Mouse (Mus musculus): ENCODE data around the gene Ctso. TPM values are rescaled to one million over a fixed set of nuclear protein-coding genes. Genes with fewer than 3 reads are reported as not detected.
A peak's percentile ranks its signal among the peaks of the same experiment; 100 is the strongest.

Ctso gene
- total and polyA plus RNA-seq, 3 experiments, result 2.3 to 10.3 (median 3.6) TPM

DNA sequence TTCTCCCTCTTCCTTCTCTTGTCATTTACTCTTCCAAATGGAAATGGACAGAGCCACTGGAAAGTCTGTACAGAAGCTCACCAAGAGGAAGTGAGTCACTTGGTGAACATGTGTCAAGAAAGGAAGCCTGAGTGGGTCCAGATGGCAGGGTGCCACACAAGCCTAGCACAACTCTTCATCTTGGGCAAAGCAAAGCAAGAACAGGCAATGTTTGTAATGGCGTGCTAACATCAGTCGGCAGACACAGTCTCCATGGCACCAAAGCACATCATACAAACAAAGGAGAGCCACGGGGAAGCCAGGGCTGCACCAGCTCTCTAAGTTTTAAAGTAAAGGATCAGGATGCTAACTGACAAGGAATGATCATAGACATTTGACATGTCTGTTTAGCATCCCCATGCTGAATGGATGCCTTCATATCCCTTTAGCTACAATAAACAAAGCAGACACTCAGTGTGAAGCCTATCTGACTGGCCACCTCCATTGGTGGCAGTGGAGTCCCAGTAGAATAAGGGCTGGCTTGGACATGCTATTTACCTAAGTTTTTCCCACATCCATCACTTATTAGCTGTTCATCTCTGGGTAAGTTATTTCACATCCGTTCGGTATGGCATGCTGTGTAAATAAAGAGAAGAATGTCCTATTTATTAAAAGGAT is 16.2 kb upstream of the Ctso start:
- no peaks in the 10 kb centered on the region for H3K9me3 ChIP-seq (replicated peaks)
- no peak for ATAC-seq (ENCODE audit: extremely low read depth, insufficient number of reproducible peaks, low FRiP score, poor library complexity, severe bottlenecking)
- H3K36me3 ChIP-seq (replicated peaks), result no peaks in the 10 kb centered on the region
- H3K27me3 ChIP-seq (ENCODE audit: insufficient read depth, low read length), result no peaks in the 10 kb centered on the region
- H3K4me3 ChIP-seq (ENCODE audit: low read depth, low read length), result no peak overlapping the region
- DNase-seq (ENCODE audit: low spot score), result no peak
- H3K4me1 ChIP-seq (ENCODE audit: insufficient read depth, low read depth, low read length), result no peaks in the 10 kb centered on the region
- TF ChIP-seq CTCF (IDR thresholded peaks at IDR 0.05; ENCODE audit: low read depth, low read length) (no peak), GATA2 (IDR thresholded peaks at IDR 0.05; ENCODE audit: borderline replicate concordance, low read depth, low read length) (no peak), GATA1 (IDR thresholded peaks at IDR 0.05; ENCODE audit: borderline replicate concordance, low read length) (no peak), TAL1 (conservative IDR thresholded peaks at IDR 0.05; ENCODE audit: low read depth, low read length) (no peak), POLR2AphosphoS5 (IDR thresholded peaks at IDR 0.05; ENCODE audit: insufficient replicate concordance, low read depth, low read length) (no peak)

DNA sequence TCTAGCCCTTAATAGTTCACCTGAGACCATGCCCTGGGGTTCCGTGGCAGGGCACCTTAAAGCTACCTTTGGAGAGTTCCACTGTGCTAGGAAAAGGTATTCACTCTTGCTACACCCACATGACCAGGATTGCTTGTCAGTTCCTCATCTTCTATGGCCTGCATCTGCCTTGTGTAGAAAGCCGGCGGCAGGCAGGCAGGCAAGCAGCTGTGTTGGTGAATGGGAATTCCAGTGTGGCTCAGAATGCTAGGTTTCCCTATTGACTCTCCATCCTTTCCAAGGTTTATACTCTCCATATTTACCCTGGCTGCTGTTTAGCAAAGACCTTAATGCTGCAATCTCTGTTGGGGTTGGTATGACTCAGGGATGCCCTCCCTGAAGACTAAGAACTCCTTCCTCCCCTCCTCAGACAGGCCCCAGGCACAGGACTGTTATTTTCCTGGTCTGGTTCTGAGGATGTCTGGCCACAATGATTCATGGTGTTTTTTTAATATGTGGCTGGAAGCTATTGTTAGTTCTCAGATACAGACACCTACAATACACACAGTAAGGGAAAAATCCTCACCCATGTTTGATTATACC is 15.0 kb upstream of the Ctso start:
- Histone ChIP-seq H3K9me3 (replicated peaks) (no peaks in the 10 kb centered on the region), H3K36me3 (replicated peaks) (no peaks in the 10 kb centered on the region), H3K4me3 (ENCODE audit: low read depth, low read length) (no peak overlapping the region), H3K4me1 (ENCODE audit: insufficient read depth, low read depth, low read length) (no peaks in the 10 kb centered on the region), H3K27me3 (ENCODE audit: insufficient read depth, low read length) (no peaks in the 10 kb centered on the region)
- TF ChIP-seq POLR2AphosphoS5 (IDR thresholded peaks at IDR 0.05; ENCODE audit: insufficient replicate concordance, low read depth, low read length) (no peak), GATA2 (IDR thresholded peaks at IDR 0.05; ENCODE audit: borderline replicate concordance, low read depth, low read length) (no peak), GATA1 (IDR thresholded peaks at IDR 0.05; ENCODE audit: borderline replicate concordance, low read length) (no peak), CTCF (IDR thresholded peaks at IDR 0.05; ENCODE audit: low read depth, low read length) (no peak), TAL1 (conservative IDR thresholded peaks at IDR 0.05; ENCODE audit: low read depth, low read length) (no peak)
- DNase-seq (ENCODE audit: low spot score), result no peak
- ATAC-seq (ENCODE audit: extremely low read depth, insufficient number of reproducible peaks, low FRiP score, poor library complexity, severe bottlenecking), result no peak

GRCm38 (mm10) chr3:81918215-81918614 is 14.2 kb upstream of the Ctso start:
- no peaks in the 10 kb centered on the region for H3K4me1 ChIP-seq (ENCODE audit: insufficient read depth, low read depth, low read length)
- H3K36me3 ChIP-seq (replicated peaks), result no peaks in the 10 kb centered on the region
- no peaks in the 10 kb centered on the region for H3K9me3 ChIP-seq (replicated peaks)
- no peak for DNase-seq (ENCODE audit: low spot score)
- no peak for ATAC-seq (ENCODE audit: extremely low read depth, insufficient number of reproducible peaks, low FRiP score, poor library complexity, severe bottlenecking)
- no peaks in the 10 kb centered on the region for H3K27me3 ChIP-seq (ENCODE audit: insufficient read depth, low read length)
- no peak overlapping the region for H3K4me3 ChIP-seq (ENCODE audit: low read depth, low read length)
- TF ChIP-seq CTCF (IDR thresholded peaks at IDR 0.05; ENCODE audit: low read depth, low read length) (no peak), GATA2 (IDR thresholded peaks at IDR 0.05; ENCODE audit: borderline replicate concordance, low read depth, low read length) (no peak), TAL1 (conservative IDR thresholded peaks at IDR 0.05; ENCODE audit: low read depth, low read length) (no peak), POLR2AphosphoS5 (IDR thresholded peaks at IDR 0.05; ENCODE audit: insufficient replicate concordance, low read depth, low read length) (no peak), GATA1 (IDR thresholded peaks at IDR 0.05; ENCODE audit: borderline replicate concordance, low read length) (no peak)

DNA sequence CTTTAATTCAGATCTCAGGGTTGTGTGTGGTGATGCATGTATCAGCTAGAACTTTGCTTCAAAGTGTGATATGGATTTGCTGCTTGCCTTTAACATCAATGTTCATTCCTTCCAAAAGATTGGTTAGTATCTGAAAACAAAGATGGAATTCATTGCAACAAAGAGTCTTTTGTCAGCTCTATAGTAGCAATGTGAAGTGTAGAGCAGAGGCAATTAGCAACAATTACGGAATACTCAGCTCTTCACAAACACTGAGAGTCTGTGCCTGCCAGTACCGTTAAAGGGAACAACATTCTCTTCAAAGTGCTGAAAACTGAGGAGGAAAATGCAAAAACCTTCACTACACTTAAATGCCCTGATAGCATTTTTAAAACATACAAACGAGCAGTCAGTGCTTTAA is 12.7 kb upstream of the Ctso start:
- Histone ChIP-seq H3K27me3 (ENCODE audit: insufficient read depth, low read length) (0 out of 2 replicates have a peak, but pooled peaks cover 6% of the 10 kb centered on the region), H3K36me3 (replicated peaks) (no peaks in the 10 kb centered on the region), H3K4me3 (ENCODE audit: low read depth, low read length) (no peak overlapping the region), H3K9me3 (replicated peaks) (no peaks in the 10 kb centered on the region), H3K4me1 (ENCODE audit: insufficient read depth, low read depth, low read length) (no peaks in the 10 kb centered on the region)
- no peak for ATAC-seq (ENCODE audit: extremely low read depth, insufficient number of reproducible peaks, low FRiP score, poor library complexity, severe bottlenecking)
- no peak for DNase-seq (ENCODE audit: low spot score)
- no peak for TF ChIP-seq GATA2 (IDR thresholded peaks at IDR 0.05; ENCODE audit: borderline replicate concordance, low read depth, low read length)
- no peak for TF ChIP-seq TAL1 (conservative IDR thresholded peaks at IDR 0.05; ENCODE audit: low read depth, low read length)
- no peak for TF ChIP-seq CTCF (IDR thresholded peaks at IDR 0.05; ENCODE audit: low read depth, low read length)
- TF ChIP-seq POLR2AphosphoS5 (IDR thresholded peaks at IDR 0.05; ENCODE audit: insufficient replicate concordance, low read depth, low read length), result no peak
- TF ChIP-seq GATA1 (IDR thresholded peaks at IDR 0.05; ENCODE audit: borderline replicate concordance, low read length), result no peak

GRCm38 (mm10) chr3:81922910-81923309 is 9.5 kb upstream of the Ctso start:
- H3K4me1 ChIP-seq (ENCODE audit: insufficient read depth, low read depth, low read length), result peaks cover 3% of the 10 kb centered on the region; the same call in 1 of the 2 replicates
- ATAC-seq (ENCODE audit: extremely low read depth, insufficient number of reproducible peaks, low FRiP score, poor library complexity, severe bottlenecking), result no peak
- TF ChIP-seq CTCF (IDR thresholded peaks at IDR 0.05; ENCODE audit: low read depth, low read length), result no peak

DNA sequence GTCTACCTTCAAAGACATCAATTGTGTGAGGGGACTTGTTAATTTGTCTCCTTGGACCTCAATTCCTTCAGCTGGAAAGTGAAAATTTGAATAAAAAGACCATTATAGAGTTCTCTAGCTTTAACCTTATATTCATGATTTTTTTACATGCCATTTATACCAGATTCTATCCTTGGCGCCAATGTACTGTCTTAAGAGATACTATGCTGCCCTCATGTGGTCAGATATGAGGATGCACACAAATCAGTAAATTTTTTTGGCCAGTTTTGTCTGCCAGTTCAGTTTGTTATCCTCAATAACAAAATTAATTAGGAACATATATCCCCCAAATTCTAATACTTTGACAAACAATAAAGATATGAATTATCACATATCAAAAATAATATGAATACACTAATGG is 7.5 kb upstream of the Ctso start:
- Histone ChIP-seq H3K4me3 (ENCODE audit: low read depth, low read length) (no peak overlapping the region), H3K4me1 (ENCODE audit: insufficient read depth, low read depth, low read length) (peaks cover 3% of the 10 kb centered on the region; the same call in 1 of the 2 replicates), H3K27me3 (ENCODE audit: insufficient read depth, low read length) (peaks cover 10% of the 10 kb centered on the region; the same call in 1 of the 2 replicates), H3K36me3 (replicated peaks) (no peaks in the 10 kb centered on the region), H3K9me3 (replicated peaks) (no peaks in the 10 kb centered on the region)
- TF ChIP-seq TAL1 (conservative IDR thresholded peaks at IDR 0.05; ENCODE audit: low read depth, low read length) (no peak), GATA1 (IDR thresholded peaks at IDR 0.05; ENCODE audit: borderline replicate concordance, low read length) (no peak), GATA2 (IDR thresholded peaks at IDR 0.05; ENCODE audit: borderline replicate concordance, low read depth, low read length) (no peak), CTCF (IDR thresholded peaks at IDR 0.05; ENCODE audit: low read depth, low read length) (no peak), POLR2AphosphoS5 (IDR thresholded peaks at IDR 0.05; ENCODE audit: insufficient replicate concordance, low read depth, low read length) (no peak)
- peak; percentile 3 for DNase-seq (ENCODE audit: low spot score)
- ATAC-seq (ENCODE audit: extremely low read depth, insufficient number of reproducible peaks, low FRiP score, poor library complexity, severe bottlenecking), result no peak; the same call in 1 of the 2 replicates

More at GRCm38 (mm10) chr3:81922910-81923309, 9.5 kb upstream of the Ctso start:
- no peak overlapping the region for H3K4me3 ChIP-seq (ENCODE audit: low read depth, low read length)
- DNase-seq (ENCODE audit: low spot score), result no peak
- peaks cover 10% of the 10 kb centered on the region; the same call in 1 of the 2 replicates for H3K27me3 ChIP-seq (ENCODE audit: insufficient read depth, low read length)
- no peaks in the 10 kb centered on the region for H3K36me3 ChIP-seq (replicated peaks)
- no peaks in the 10 kb centered on the region for H3K9me3 ChIP-seq (replicated peaks)
